Mouse (Mus musculus) embryo, embryonic 9.5 days (tissue): ENCODE results near the gene Fam229b.

Experiments
- DNase-seq: peaks from one replicate; pipeline ENCODE4 v3.0.0-alpha.2; 2017; ENCODE audit errors: extremely low spot score

Gene Fam229b

GRCm38 (mm10) chr10:39133462-39134310 is at the start of gene Fam229b, which contains the start of gene Tube1:
Gene Fam229b (minus strand): TSS chr10:39133914.
Gene Tube1 (plus strand): TSS chr10:39133976.
- peak; percentile 86 for DNase-seq

GRCm38 (mm10) chr10:39176981-39177380 is 43.3 kb upstream of the Fam229b start:
- no peak for DNase-seq

GRCm38 (mm10) chr10:39173077-39173476 is 39.4 kb upstream of the Fam229b start:
- peak; percentile 43 for DNase-seq

- DNase-seq, result no peak
These were observed 38.8 kb upstream of the Fam229b start for GRCm38 (mm10) chr10:39172540-39172931.

GRCm38 (mm10) chr10:39171603-39172539 is 38.2 kb upstream of the Fam229b start:
- DNase-seq, result peak; percentile 87

GRCm38 (mm10) chr10:39171134-39171533 is 37.4 kb upstream of the Fam229b start:
- peak; percentile 86 for DNase-seq

GRCm38 (mm10) chr10:39170706-39171105 is 37.0 kb upstream of the Fam229b start:
- no peak for DNase-seq

- peak; percentile 73 for DNase-seq
These were observed 36.5 kb upstream of the Fam229b start for GRCm38 (mm10) chr10:39170181-39170580.

GRCm38 (mm10) chr10:39169642-39170041 is 35.9 kb upstream of the Fam229b start:
- no peak for DNase-seq

- no peak for DNase-seq
These were observed 33.9 kb upstream of the Fam229b start for GRCm38 (mm10) chr10:39167611-39168010.

- no peak for DNase-seq
These were observed 32.0 kb upstream of the Fam229b start for GRCm38 (mm10) chr10:39165632-39166115.

GRCm38 (mm10) chr10:39163694-39164093 is 30.0 kb upstream of the Fam229b start, which contains the start of gene Ccn6:
Gene Ccn6 (minus strand): TSS chr10:39163794.
- no peak for DNase-seq

- no peak for DNase-seq
These were observed 29.2 kb upstream of the Fam229b start for GRCm38 (mm10) chr10:39162666-39163484.

- no peak for DNase-seq
These were observed 27.7 kb upstream of the Fam229b start for GRCm38 (mm10) chr10:39161406-39161805.

GRCm38 (mm10) chr10:39158306-39158705 is 24.6 kb upstream of the Fam229b start:
- no peak for DNase-seq

- DNase-seq, result no peak
These were observed 23.6 kb upstream of the Fam229b start for GRCm38 (mm10) chr10:39157321-39157720.

- no peak for DNase-seq
These were observed 23.0 kb upstream of the Fam229b start for GRCm38 (mm10) chr10:39156719-39157118.

GRCm38 (mm10) chr10:39142216-39142615 is 8.5 kb upstream of the Fam229b start:
- DNase-seq, result no peak

- no peak for DNase-seq
These were observed 7.7 kb upstream of the Fam229b start for GRCm38 (mm10) chr10:39141401-39141800.

GRCm38 (mm10) chr10:39140843-39141242 is 7.1 kb upstream of the Fam229b start:
- DNase-seq, result no peak

- DNase-seq, result no peak
These were observed 5.0 kb upstream of the Fam229b start for GRCm38 (mm10) chr10:39138761-39139160.
